Mouse (Mus musculus): ENCODE data around the gene Slc2a8.

Gene Slc2a8

GRCm38 (mm10) chr2:32971235-32971634, 10.6 kb downstream of the Slc2a8 start:
- DNase-seq (ENCODE audit: low spot score) = no peak

- DNase-seq (ENCODE audit: low spot score) = no peak
These were observed 12.6 kb downstream of the Slc2a8 start for GRCm38 (mm10) chr2:32969326-32969725.

- DNase-seq (ENCODE audit: low spot score) = no peak
These were observed 13.8 kb downstream of the Slc2a8 start for GRCm38 (mm10) chr2:32968024-32968614.

- DNase-seq (ENCODE audit: low spot score) = peak; percentile 75
These were observed 14.9 kb downstream of the Slc2a8 start for GRCm38 (mm10) chr2:32966689-32967631.

- DNase-seq (ENCODE audit: low spot score) = no peak
These were observed 15.6 kb downstream of the Slc2a8 start for GRCm38 (mm10) chr2:32966184-32966688.

GRCm38 (mm10) chr2:32965511-32966183, 16.2 kb downstream of the Slc2a8 start:
- DNase-seq (ENCODE audit: low spot score) = no peak

- no peak for DNase-seq (ENCODE audit: low spot score)
These were observed 17.0 kb downstream of the Slc2a8 start for GRCm38 (mm10) chr2:32964659-32965457.

- DNase-seq (ENCODE audit: low spot score) = no peak
These were observed 17.9 kb downstream of the Slc2a8 start for GRCm38 (mm10) chr2:32963981-32964380.

GRCm38 (mm10) chr2:32963544-32963943, 18.3 kb downstream of the Slc2a8 start:
- no peak for DNase-seq (ENCODE audit: low spot score)

- no peak for DNase-seq (ENCODE audit: low spot score)
These were observed 19.0 kb downstream of the Slc2a8 start for GRCm38 (mm10) chr2:32962875-32963220.

GRCm38 (mm10) chr2:32962062-32962874, 19.6 kb downstream of the Slc2a8 start:
- DNase-seq (ENCODE audit: low spot score) = no peak

GRCm38 (mm10) chr2:32961192-32961995, 20.5 kb downstream of the Slc2a8 start, which contains the start of the genes Rpl12 and Lrsam1:
Gene Rpl12 (plus strand): TSS chr2:32961559.
Gene Lrsam1 (minus strand): TSS chr2:32961614.
- DNase-seq (ENCODE audit: low spot score) = peak; percentile 89

GRCm38 (mm10) chr2:32960273-32960672, 21.6 kb downstream of the Slc2a8 start:
- no peak for DNase-seq (ENCODE audit: low spot score)

GRCm38 (mm10) chr2:32957344-32957743, 24.5 kb downstream of the Slc2a8 start:
- no peak for DNase-seq (ENCODE audit: low spot score)

GRCm38 (mm10) chr2:32954581-32954980, 27.3 kb downstream of the Slc2a8 start:
- no peak for DNase-seq (ENCODE audit: low spot score)

GRCm38 (mm10) chr2:32947454-32947853, 34.4 kb downstream of the Slc2a8 start:
- no peak for DNase-seq (ENCODE audit: low spot score)

- no peak for DNase-seq (ENCODE audit: low spot score)
These were observed 41.4 kb downstream of the Slc2a8 start for GRCm38 (mm10) chr2:32940483-32940882.

GRCm38 (mm10) chr2:32939418-32939817, 42.5 kb downstream of the Slc2a8 start:
- no peak for DNase-seq (ENCODE audit: low spot score)

- DNase-seq (ENCODE audit: low spot score) = no peak
These were observed 43.1 kb downstream of the Slc2a8 start for GRCm38 (mm10) chr2:32938741-32939140.

- DNase-seq (ENCODE audit: low spot score) = no peak
These were observed 50.2 kb downstream of the Slc2a8 start for GRCm38 (mm10) chr2:32931730-32932129.
